Comparison of ENCODE assay signal across 8 mouse cellular contexts in the genomic region with DNA sequence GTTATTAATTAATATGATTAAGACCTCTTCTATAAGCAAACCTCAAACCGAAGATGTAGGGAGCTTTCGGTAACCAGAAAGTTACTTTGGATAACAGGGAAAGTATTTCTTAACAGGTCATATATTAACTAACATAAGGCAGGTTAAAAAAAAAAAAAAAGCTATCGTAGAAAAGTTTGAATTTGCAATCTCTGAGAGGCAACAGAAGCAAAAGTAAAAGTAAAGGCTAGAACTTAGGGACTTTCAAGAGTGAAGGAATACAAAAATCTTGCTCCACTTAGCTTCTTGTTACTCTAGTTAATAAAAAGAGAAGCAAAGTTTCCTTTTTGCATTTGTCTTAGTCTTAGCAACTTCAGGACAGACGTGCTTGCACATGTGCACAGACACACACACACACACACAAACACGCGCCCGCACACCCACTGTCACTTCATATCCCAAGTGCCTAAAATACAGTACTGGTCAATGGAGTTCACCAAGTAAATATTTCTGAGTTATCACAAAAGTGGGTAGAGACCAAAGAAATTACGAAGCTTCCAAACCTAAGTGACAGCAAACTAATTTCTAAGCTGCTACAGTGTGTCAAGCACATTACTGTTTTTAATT. TPM values are rescaled to one million over a fixed set of nuclear protein-coding genes. Genes with fewer than 3 reads are reported as not detected.
A peak's percentile ranks its signal among the peaks of the same experiment; 100 is the strongest.
DNase-seq lines count a peak whose midpoint lies in the region; ATAC-seq and TF ChIP-seq lines count a peak whose summit lies in the region.

No protein-coding gene starts in this region.

- no peak overlapping the region; the same call in 1 of the 2 replicates for H3K9ac ChIP-seq in neural tube, embryonic 14.5 days (replicated peaks; ENCODE audit: low read depth, low read length)

- no peak; the same call in none of the 2 replicates for ATAC-seq in neural tube, embryonic 14.5 days (ENCODE audit: low read depth)

- H3K27me3 ChIP-seq in thymus, adult 2 months (ENCODE audit: control insufficient read depth, insufficient read depth, low read length) = no peaks in the 10 kb centered on the region
- H3K27me3 ChIP-seq in forebrain, embryonic 10.5 days (ENCODE audit: poor library complexity, severe bottlenecking) = no peaks in the 10 kb centered on the region
- no peaks in the 10 kb centered on the region for H3K27me3 ChIP-seq in neural tube, embryonic 14.5 days (ENCODE audit: control insufficient read depth, insufficient read depth, low read length)

- WGBS in thymus, adult 2 months = 21% methylated on average over 8 of the region's 8 CpGs
- 59% methylated on average over 8 of the region's 8 CpGs for WGBS in forebrain, embryonic 10.5 days
- 47% methylated on average over 8 of the region's 8 CpGs for WGBS in neural tube, embryonic 14.5 days

- H3K4me3 ChIP-seq in thymus, adult 2 months (ENCODE audit: control insufficient read depth, insufficient read depth, low read length) = peak overlapping the region; percentile 97
- H3K4me3 ChIP-seq in forebrain, embryonic 10.5 days = peak overlapping the region; percentile 59
- H3K4me3 ChIP-seq in neural tube, embryonic 14.5 days (ENCODE audit: low read depth, low read length) = peak overlapping the region; percentile 65

- H3K4me2 ChIP-seq in neural tube, embryonic 14.5 days (ENCODE audit: low read depth, low read length) = peak overlapping the region; percentile 71

- peaks cover 4% of the 10 kb centered on the region for H3K4me1 ChIP-seq in thymus, adult 2 months (replicated peaks; ENCODE audit: control insufficient read depth, insufficient read depth, low read length)
- H3K4me1 ChIP-seq in forebrain, embryonic 10.5 days = peaks cover 41% of the 10 kb centered on the region
- H3K4me1 ChIP-seq in neural tube, embryonic 14.5 days (ENCODE audit: control insufficient read depth, insufficient read depth, low read length) = peaks cover 5% of the 10 kb centered on the region

- no peak for TF ChIP-seq POLR2A in thymus, adult 2 months (IDR thresholded peaks at IDR 0.05; ENCODE audit: control insufficient read depth, extremely low read depth, insufficient read depth, low read length, poor library complexity)

- no peaks in the 10 kb centered on the region for H3K9me3 ChIP-seq in forebrain, embryonic 10.5 days
- no peaks in the 10 kb centered on the region for H3K9me3 ChIP-seq in neural tube, embryonic 14.5 days (ENCODE audit: control insufficient read depth, low read length)

- DNase-seq in thymus, adult 2 months = no peak
- no peak for DNase-seq in thymus, adult 18-20 months
- no peak for DNase-seq in forebrain, embryonic 10.5 days (ENCODE audit: extremely low spot score, low spot score)
- DNase-seq in kidney, postnatal 4 days = peak; percentile 22 to 25
- no peak for DNase-seq in cerebellum, adult 11 months
- DNase-seq in layer of hippocampus, postnatal 10 days (ENCODE audit: low spot score in 2 of 2) = no peak
- DNase-seq in gastrocnemius, postnatal 25 days = no peak

- H3K36me3 ChIP-seq in thymus, adult 2 months (ENCODE audit: control insufficient read depth, insufficient read depth, low read length) = no peaks in the 10 kb centered on the region
- H3K36me3 ChIP-seq in forebrain, embryonic 10.5 days (replicated peaks) = no peaks in the 10 kb centered on the region
- no peaks in the 10 kb centered on the region for H3K36me3 ChIP-seq in neural tube, embryonic 14.5 days (ENCODE audit: control insufficient read depth, insufficient read depth, low read length)

- TF ChIP-seq CTCF in thymus, adult 2 months (IDR thresholded peaks at IDR 0.05; ENCODE audit: borderline replicate concordance, control insufficient read depth, extremely low read depth, insufficient read depth, low read length, poor library complexity) = no peak

- H3K27ac ChIP-seq in thymus, adult 2 months (ENCODE audit: control insufficient read depth, insufficient read depth, low read length) = no peak overlapping the region; the same call in 1 of the 2 replicates
- H3K27ac ChIP-seq in forebrain, embryonic 10.5 days = peak overlapping the region; percentile 95
- peak overlapping the region; percentile 90; the same call in 1 of the 2 replicates for H3K27ac ChIP-seq in neural tube, embryonic 14.5 days (ENCODE audit: low read depth, low read length)

RNA-seq across cellular contexts. Expression of gene Trdmt1, which starts 0.8 kb away (rescaled TPM):
- polyA plus RNA-seq in thymus, adult 2 months (2012; rRNA removed) = 2.8 and 3.0 TPM in 2 replicates
- polyA plus RNA-seq in forebrain, embryonic 10.5 days (2016; fragmentation: Nextera tagmentation; extraction: Ambion mirVana) = 8.4 and 10.1 TPM in 2 replicates
- 8.1 and 11.7 TPM in 2 replicates for polyA plus RNA-seq in neural tube, embryonic 14.5 days (2014; fragmentation: Nextera tagmentation; extraction: Ambion mirVana)
- total RNA-seq in layer of hippocampus, postnatal 10 days (2021) = 1 to 10 TPM; 6.9 to 7.2 TPM
- 1 to 10 TPM; 3.8 to 4.6 TPM for total RNA-seq in gastrocnemius, postnatal 25 days (2021)

RNA-seq across cellular contexts. Expression of gene Vim, which starts 30.1 kb away (rescaled TPM):
- polyA plus RNA-seq in thymus, adult 2 months (2012; rRNA removed) = 826 and 901 TPM in 2 replicates
- polyA plus RNA-seq in forebrain, embryonic 10.5 days (2016; fragmentation: Nextera tagmentation; extraction: Ambion mirVana) = 885 and 899 TPM in 2 replicates
- polyA plus RNA-seq in neural tube, embryonic 14.5 days (2014; fragmentation: Nextera tagmentation; extraction: Ambion mirVana) = 466 and 601 TPM in 2 replicates
- total RNA-seq in layer of hippocampus, postnatal 10 days (2021) = 100 to 1,000 TPM; 132 to 142 TPM
- total RNA-seq in gastrocnemius, postnatal 25 days (2021) = 100 to 1,000 TPM; 144 to 281 TPM

RNA-seq across cellular contexts. Expression of gene Cubn, which starts 52.0 kb away (rescaled TPM):
- polyA plus RNA-seq in thymus, adult 2 months (2012; rRNA removed) = 0.05 and 0.06 TPM in 2 replicates
- 0.23 and 0.40 TPM in 2 replicates for polyA plus RNA-seq in forebrain, embryonic 10.5 days (2016; fragmentation: Nextera tagmentation; extraction: Ambion mirVana)
- 0.61 and 0.63 TPM in 2 replicates for polyA plus RNA-seq in neural tube, embryonic 14.5 days (2014; fragmentation: Nextera tagmentation; extraction: Ambion mirVana)
- under 1 TPM; 0.33 to 0.34 TPM for total RNA-seq in layer of hippocampus, postnatal 10 days (2021)
- under 1 TPM; 0.05 to 0.08 TPM for total RNA-seq in gastrocnemius, postnatal 25 days (2021)

Comparison
In these comparisons a context has a peak if more than half of its experiments do, and no peak if none do; other contexts are left out.
1. DNase-seq: peak in kidney, postnatal 4 days (2 of 2); none in thymus, adult 2 months (single experiment), thymus, adult 18-20 months (0 of 2), forebrain, embryonic 10.5 days (single experiment), cerebellum, adult 11 months (single experiment), layer of hippocampus, postnatal 10 days (0 of 2) and gastrocnemius, postnatal 25 days (single experiment).
2. Peak in every context shown above with its lines, with median percentiles within 50 percentile points of each other: H3K4me3 ChIP-seq.